Mouse (Mus musculus) cerebellum, adult 2 months (tissue): ENCODE measurements around the gene Hacl1. TPM values are rescaled to one million over a fixed set of nuclear protein-coding genes. Genes with fewer than 3 reads are reported as not detected.
A peak's percentile ranks its signal among the peaks of the same experiment; 100 is the strongest.

Experiments
- DNase-seq, 2 experiments: peaks; one replicate each; pipeline ENCODE4 v3.0.0; 2021
- H3K27ac ChIP-seq: fragments of 200-500 bp; 2 replicates; pipeline ENCODE4 v1.5.1; 2012; ENCODE audit warnings: low read length, control low read depth, inconsistent platforms; ENCODE audit not compliant: insufficient read depth
- H3K27me3 ChIP-seq: fragments of 200-500 bp; 2 replicates; pipeline ENCODE4 v1.6.1; 2012; ENCODE audit warnings: inconsistent platforms, mild to moderate bottlenecking, low read length, moderate library complexity; ENCODE audit not compliant: control insufficient read depth, insufficient read depth
- H3K4me1 ChIP-seq: fragments of 200-500 bp; 2 replicates; pipeline ENCODE4 v1.6.1; 2011; ENCODE audit warnings: low read length; ENCODE audit not compliant: control insufficient read depth, insufficient read depth
- H3K4me3 ChIP-seq: fragments of 200-500 bp; replicated peaks from 2 replicates; pipeline ENCODE3; 2011; ENCODE audit warnings: mild to moderate bottlenecking, low read depth, low read length, control low read depth; ENCODE audit not compliant: insufficient read depth
- CTCF ChIP-seq: fragments of 200-500 bp; IDR thresholded peaks from 2 replicates; pipeline ENCODE4 v1.5.1; 2011; ENCODE audit warnings: low read depth, mild to moderate bottlenecking, control low read depth, low read length, moderate library complexity, borderline replicate concordance; ENCODE audit not compliant: insufficient read depth
- POLR2A ChIP-seq: fragments of 200-500 bp; IDR thresholded peaks from 2 replicates; pipeline ENCODE4 v1.6.1; 2011; ENCODE audit warnings: low read length, control low read depth, borderline replicate concordance; ENCODE audit not compliant: insufficient read depth
- WGBS: fragments of 180-500 bp; shearing (Covaris S2); methylation state at CpG from one replicate; pipeline ENCODE4 v1.1.7; 2018; 5-methylcytosine and 5-hydroxymethylcytosine counted together
- polyA plus RNA-seq: library from polyadenylated mRNA; depleted of rRNA; stranded (reverse); fragments of >200 nt; gene quantifications from 2 replicates; pipeline ENCODE4 v1.2.3, GENCODE M21; 2012

Hacl1 gene
- polyA plus RNA-seq, 1 experiment, result 15.9 TPM

GRCm38 (mm10) chr14:31671635-31672320 lies 30.7 kb upstream of the Hacl1 start:
- no peak for DNase-seq
- no peak overlapping the region for H3K4me3 ChIP-seq

GRCm38 (mm10) chr14:31669642-31670490 lies 28.8 kb upstream of the Hacl1 start:
- Histone ChIP-seq H3K27ac (no peak overlapping the region), H3K4me1 (no peaks in the 10 kb centered on the region), H3K27me3 (no peaks in the 10 kb centered on the region), H3K4me3 (no peak overlapping the region)
- DNase-seq, result peak in 1 of 2 experiments; percentile 21
- TF ChIP-seq CTCF (no peak), POLR2A (no peak)
- 70% methylated on average over 15 of the region's 15 CpGs for WGBS

More at GRCm38 (mm10) chr14:31671635-31672320, 30.7 kb upstream of the Hacl1 start:
- H3K27ac ChIP-seq, result no peak overlapping the region
- H3K4me1 ChIP-seq, result no peaks in the 10 kb centered on the region
- H3K27me3 ChIP-seq, result no peaks in the 10 kb centered on the region
- 58% methylated on average over 10 of the region's 10 CpGs for WGBS
- TF ChIP-seq POLR2A, result no peak
- no peak for TF ChIP-seq CTCF

GRCm38 (mm10) chr14:31669161-31669611 lies 28.1 kb upstream of the Hacl1 start:
- peak; percentile 69 for DNase-seq
- Histone ChIP-seq H3K27ac (peak overlapping the region; percentile 7; the same call in 1 of the 2 replicates), H3K27me3 (no peaks in the 10 kb centered on the region), H3K4me3 (no peak overlapping the region), H3K4me1 (no peaks in the 10 kb centered on the region)
- no peak for TF ChIP-seq POLR2A
- TF ChIP-seq CTCF, result no peak
- 38% methylated on average over 13 of the region's 13 CpGs for WGBS

- Histone ChIP-seq H3K27ac (no peak overlapping the region), H3K27me3 (no peaks in the 10 kb centered on the region), H3K4me3 (no peak overlapping the region), H3K4me1 (no peaks in the 10 kb centered on the region)
- no peak for DNase-seq
- 86% methylated on average over 13 of the region's 13 CpGs for WGBS
- TF ChIP-seq CTCF, result no peak
- no peak for TF ChIP-seq POLR2A
Measured at GRCm38 (mm10) chr14:31668326-31668725, 27.2 kb upstream of the Hacl1 start.

GRCm38 (mm10) chr14:31667741-31668140 lies 26.7 kb upstream of the Hacl1 start:
- Histone ChIP-seq H3K27me3 (no peaks in the 10 kb centered on the region), H3K4me1 (peaks cover 3% of the 10 kb centered on the region; the same call in 1 of the 2 replicates), H3K4me3 (no peak overlapping the region), H3K27ac (no peak overlapping the region)
- no peak for DNase-seq
- WGBS, result 88% methylated on average over 6 of the region's 6 CpGs
- no peak for TF ChIP-seq CTCF
- no peak for TF ChIP-seq POLR2A

GRCm38 (mm10) chr14:31666931-31667705 lies 26.0 kb upstream of the Hacl1 start:
- H3K27ac ChIP-seq, result no peak overlapping the region
- no peak overlapping the region for H3K4me3 ChIP-seq
- 96% methylated on average over 28 of the region's 28 CpGs for WGBS
- peaks cover 5% of the 10 kb centered on the region; the same call in 1 of the 2 replicates for H3K4me1 ChIP-seq
- no peak for DNase-seq
- H3K27me3 ChIP-seq, result no peaks in the 10 kb centered on the region
- TF ChIP-seq POLR2A (no peak), CTCF (no peak)

GRCm38 (mm10) chr14:31665566-31665940 lies 24.5 kb upstream of the Hacl1 start:
- no peak overlapping the region for H3K27ac ChIP-seq

More at GRCm38 (mm10) chr14:31665566-31665940, 24.5 kb upstream of the Hacl1 start:
- TF ChIP-seq CTCF (no peak), POLR2A (no peak)
- Histone ChIP-seq H3K4me3 (no peak overlapping the region), H3K27me3 (no peaks in the 10 kb centered on the region), H3K4me1 (peaks cover 5% of the 10 kb centered on the region; the same call in 1 of the 2 replicates)
- WGBS, result 77% methylated on average over 4 of the region's 4 CpGs
- no peak for DNase-seq
